Mouse (Mus musculus): ENCODE results near the gene Igfbp5.

Igfbp5 gene

GRCm38 (mm10) chr1:72811061-72811460, 63.6 kb downstream of the Igfbp5 start:
- no peak for DNase-seq (ENCODE audit: low spot score in 2 of 2)

- DNase-seq (ENCODE audit: low spot score in 2 of 2) = no peak
Observed at GRCm38 (mm10) chr1:72809951-72810675, 64.6 kb downstream of the Igfbp5 start.

GRCm38 (mm10) chr1:72809304-72809703, 65.4 kb downstream of the Igfbp5 start:
- DNase-seq (ENCODE audit: low spot score in 2 of 2) = no peak
